Comparison of ENCODE assay signal across 8 mouse cellular contexts in the genomic region with DNA sequence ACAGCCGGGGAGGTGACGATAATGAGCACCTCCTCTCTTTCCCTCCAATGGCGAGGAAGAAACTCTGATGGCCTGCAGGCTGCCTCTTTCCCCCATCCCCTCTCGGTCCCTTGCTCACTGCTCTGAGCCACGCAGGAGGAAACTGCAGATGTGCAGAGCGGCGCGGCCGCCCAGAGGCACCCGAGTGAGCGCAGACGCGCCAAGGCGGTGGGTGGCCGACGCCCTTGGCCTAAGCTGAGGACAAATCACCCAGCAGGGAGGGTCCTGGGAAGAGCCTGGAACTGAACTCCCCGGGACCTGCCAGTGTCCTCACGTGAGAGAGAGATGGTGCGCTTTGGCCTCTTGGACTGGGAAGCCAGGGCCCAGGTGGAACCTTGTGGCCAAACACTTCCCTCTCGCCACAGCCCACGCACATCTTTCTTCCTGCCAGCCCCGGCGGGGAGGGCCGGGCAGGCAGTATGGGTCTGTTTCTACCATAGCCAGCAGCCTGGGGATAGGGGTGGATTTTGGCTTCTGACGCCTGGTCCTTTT.
DNase-seq lines count a peak whose midpoint lies in the region; ATAC-seq lines count a peak whose summit lies in the region.

No protein-coding gene starts in this region.

- peak overlapping the region; percentile 21 for H3K9ac ChIP-seq in heart, embryonic 12.5 days
- peak overlapping the region; percentile 60 for H3K9ac ChIP-seq in limb, embryonic 13.5 days

- peak overlapping the region; percentile 80 for H3K4me2 ChIP-seq in heart, embryonic 12.5 days
- peak overlapping the region; percentile 71 for H3K4me2 ChIP-seq in limb, embryonic 13.5 days (replicated peaks)

- H3K27ac ChIP-seq in heart, embryonic 12.5 days (ENCODE audit: poor library complexity, severe bottlenecking): no peak overlapping the region
- H3K27ac ChIP-seq in limb, embryonic 13.5 days: no peak overlapping the region

- peak; percentile 21 for DNase-seq in adrenal gland, postnatal 14 days
- no peak for DNase-seq in adrenal gland, postnatal 36 days
- peak; percentile 48 for DNase-seq in thymus, postnatal 4 days
- no peak for DNase-seq in thymus, adult 18-20 months
- peak; percentile 62 for DNase-seq in retina, embryonic 14.5 days (ENCODE audit: low spot score)
- DNase-seq in MN1 (ENCODE audit: low spot score): no peak

- H3K36me3 ChIP-seq in heart, embryonic 12.5 days: no peaks in the 10 kb centered on the region
- H3K36me3 ChIP-seq in limb, embryonic 13.5 days: peaks cover 6% of the 10 kb centered on the region

- peak; percentile 44; the same call in 1 of the 2 replicates for ATAC-seq in heart, embryonic 12.5 days (ENCODE audit: insufficient number of reproducible peaks, low FRiP score)
- ATAC-seq in limb, embryonic 13.5 days (ENCODE audit: low FRiP score, low read depth): peak; percentile 33

- H3K9me3 ChIP-seq in heart, embryonic 12.5 days (replicated peaks): no peaks in the 10 kb centered on the region
- no peaks in the 10 kb centered on the region for H3K9me3 ChIP-seq in limb, embryonic 13.5 days

- peaks cover 28% of the 10 kb centered on the region for H3K4me1 ChIP-seq in heart, embryonic 12.5 days (replicated peaks)
- H3K4me1 ChIP-seq in limb, embryonic 13.5 days: peaks cover 45% of the 10 kb centered on the region

- H3K27me3 ChIP-seq in heart, embryonic 12.5 days (replicated peaks): peaks cover 59% of the 10 kb centered on the region
- peaks cover 28% of the 10 kb centered on the region for H3K27me3 ChIP-seq in limb, embryonic 13.5 days

- peak overlapping the region; percentile 48 for H3K4me3 ChIP-seq in heart, embryonic 12.5 days
- H3K4me3 ChIP-seq in limb, embryonic 13.5 days: peak overlapping the region; percentile 35

- 4% methylated on average over 25 of the region's 25 CpGs for WGBS in heart, embryonic 12.5 days
- 3% methylated on average over 25 of the region's 25 CpGs for WGBS in limb, embryonic 13.5 days

Comparison
In these comparisons a context has a peak if more than half of its experiments do, and no peak if none do; other contexts are left out.
1. DNase-seq: peak in adrenal gland, postnatal 14 days (single experiment), thymus, postnatal 4 days (single experiment) and retina, embryonic 14.5 days (single experiment); none in adrenal gland, postnatal 36 days (0 of 2), thymus, adult 18-20 months (0 of 2) and MN1 (single experiment).